Mouse (Mus musculus): ENCODE measurements at regions not wholly inside any gene's neighbourhood (a gene's known extent, or its start where the extent isn't known, plus 50 kb on each side); places are given as distances from the start of the nearest gene placed in this dataset.

- whole genome bisulfite sequencing: 90% methylated on average over 3 of the region's 3 CpGs
- H3K4me3 ChIP-seq: no peak overlapping the region
- H3K9ac ChIP-seq: no peak overlapping the region
- H3K4me2 ChIP-seq (replicated peaks): no peak overlapping the region
- no peaks in the 10 kb centered on the region for H3K36me3 ChIP-seq
- no peak for ATAC-seq (ENCODE audit: insufficient number of reproducible peaks, insufficient read depth, low FRiP score, low TSS enrichment)
- no peaks in the 10 kb centered on the region for H3K9me3 ChIP-seq
- H3K27me3 ChIP-seq: no peaks in the 10 kb centered on the region
- no peak overlapping the region for H3K27ac ChIP-seq
- no peaks in the 10 kb centered on the region for H3K4me1 ChIP-seq
These were observed 406.7 kb downstream of the Gm597 start for GRCm38 (mm10) chr1:28373351-28373750.

GRCm38 (mm10) chr1:28349411-28349973 lies 430.6 kb downstream of the Gm597 start:
- Histone ChIP-seq H3K4me3 (no peak overlapping the region), H3K9ac (no peak overlapping the region), H3K4me2 (replicated peaks) (no peak overlapping the region), H3K9me3 (no peaks in the 10 kb centered on the region), H3K27me3 (no peaks in the 10 kb centered on the region), H3K36me3 (no peaks in the 10 kb centered on the region), H3K27ac (no peak overlapping the region), H3K4me1 (no peaks in the 10 kb centered on the region)
- ATAC-seq (ENCODE audit: insufficient number of reproducible peaks, insufficient read depth, low FRiP score, low TSS enrichment): no peak
- 65% methylated on average over 2 of the region's 2 CpGs for WGBS

GRCm38 (mm10) chr1:28348572-28348971 lies 431.5 kb downstream of the Gm597 start:
- H3K9ac ChIP-seq: no peak overlapping the region
- ATAC-seq (ENCODE audit: insufficient number of reproducible peaks, insufficient read depth, low FRiP score, low TSS enrichment): no peak
- H3K27ac ChIP-seq: no peak overlapping the region
- H3K4me1 ChIP-seq: no peaks in the 10 kb centered on the region
- no peak overlapping the region for H3K4me2 ChIP-seq (replicated peaks)
- no peaks in the 10 kb centered on the region for H3K27me3 ChIP-seq
- WGBS: 46% methylated on average over 3 of the region's 3 CpGs
- no peaks in the 10 kb centered on the region for H3K9me3 ChIP-seq
- no peaks in the 10 kb centered on the region for H3K36me3 ChIP-seq
- H3K4me3 ChIP-seq: no peak overlapping the region

GRCm38 (mm10) chr1:28340054-28340453 lies 440.0 kb downstream of the Gm597 start:
- no peaks in the 10 kb centered on the region for H3K9me3 ChIP-seq
- WGBS: 68% methylated on average over 1 of the region's 1 CpGs
- ATAC-seq (ENCODE audit: insufficient number of reproducible peaks, insufficient read depth, low FRiP score, low TSS enrichment): no peak
- H3K4me2 ChIP-seq (replicated peaks): no peak overlapping the region
- no peak overlapping the region for H3K4me3 ChIP-seq
- H3K4me1 ChIP-seq: no peaks in the 10 kb centered on the region
- no peak overlapping the region for H3K9ac ChIP-seq
- H3K36me3 ChIP-seq: no peaks in the 10 kb centered on the region
- no peaks in the 10 kb centered on the region for H3K27me3 ChIP-seq
- H3K27ac ChIP-seq: no peak overlapping the region

GRCm38 (mm10) chr1:28334366-28334765 lies 445.7 kb downstream of the Gm597 start:
- Histone ChIP-seq H3K9ac (no peak overlapping the region), H3K4me2 (replicated peaks) (no peak overlapping the region), H3K27me3 (no peaks in the 10 kb centered on the region), H3K27ac (no peak overlapping the region), H3K4me1 (no peaks in the 10 kb centered on the region), H3K36me3 (no peaks in the 10 kb centered on the region), H3K4me3 (no peak overlapping the region), H3K9me3 (no peaks in the 10 kb centered on the region)
- no peak for ATAC-seq (ENCODE audit: insufficient number of reproducible peaks, insufficient read depth, low FRiP score, low TSS enrichment)
- 84% methylated on average over 3 of the region's 3 CpGs for WGBS

- H3K4me1 ChIP-seq: no peaks in the 10 kb centered on the region
- H3K9me3 ChIP-seq: no peaks in the 10 kb centered on the region
- no peak overlapping the region for H3K9ac ChIP-seq
- H3K27ac ChIP-seq: no peak overlapping the region
- H3K4me2 ChIP-seq (replicated peaks): no peak overlapping the region
- no peak overlapping the region for H3K4me3 ChIP-seq
- no peaks in the 10 kb centered on the region for H3K27me3 ChIP-seq
- H3K36me3 ChIP-seq: no peaks in the 10 kb centered on the region
- no peak for ATAC-seq (ENCODE audit: insufficient number of reproducible peaks, insufficient read depth, low FRiP score, low TSS enrichment)
These were observed 448.0 kb downstream of the Gm597 start for GRCm38 (mm10) chr1:28332031-28332430.

- Histone ChIP-seq H3K4me1 (no peaks in the 10 kb centered on the region), H3K27ac (no peak overlapping the region), H3K27me3 (no peaks in the 10 kb centered on the region), H3K4me3 (no peak overlapping the region), H3K36me3 (no peaks in the 10 kb centered on the region), H3K9me3 (no peaks in the 10 kb centered on the region), H3K9ac (no peak overlapping the region), H3K4me2 (replicated peaks) (no peak overlapping the region)
- WGBS: 65% methylated on average over 9 of the region's 9 CpGs
- no peak for ATAC-seq (ENCODE audit: insufficient number of reproducible peaks, insufficient read depth, low FRiP score, low TSS enrichment)
These were observed 451.1 kb downstream of the Gm597 start for GRCm38 (mm10) chr1:28328986-28329385.

GRCm38 (mm10) chr1:28328539-28328938 lies 451.5 kb downstream of the Gm597 start:
- no peak overlapping the region for H3K4me3 ChIP-seq
- no peak overlapping the region for H3K9ac ChIP-seq
- ATAC-seq (ENCODE audit: insufficient number of reproducible peaks, insufficient read depth, low FRiP score, low TSS enrichment): peak; percentile 82; the same call in 1 of the 2 replicates
- 45% methylated on average over 6 of the region's 6 CpGs for WGBS
- H3K36me3 ChIP-seq: no peaks in the 10 kb centered on the region
- H3K4me2 ChIP-seq (replicated peaks): no peak overlapping the region
- no peaks in the 10 kb centered on the region for H3K4me1 ChIP-seq
- no peaks in the 10 kb centered on the region for H3K27me3 ChIP-seq
- H3K27ac ChIP-seq: no peak overlapping the region
- H3K9me3 ChIP-seq: no peaks in the 10 kb centered on the region

GRCm38 (mm10) chr1:28324141-28324540 lies 455.9 kb downstream of the Gm597 start:
- H3K4me2 ChIP-seq (replicated peaks): no peak overlapping the region
- H3K36me3 ChIP-seq: no peaks in the 10 kb centered on the region
- no peak overlapping the region for H3K4me3 ChIP-seq
- no peaks in the 10 kb centered on the region for H3K9me3 ChIP-seq
- H3K4me1 ChIP-seq: no peaks in the 10 kb centered on the region
- ATAC-seq (ENCODE audit: insufficient number of reproducible peaks, insufficient read depth, low FRiP score, low TSS enrichment): no peak
- H3K27me3 ChIP-seq: no peaks in the 10 kb centered on the region
- no peak overlapping the region for H3K9ac ChIP-seq
- WGBS: 66% methylated on average over 3 of the region's 3 CpGs
- no peak overlapping the region for H3K27ac ChIP-seq

All from embryonic facial prominence, embryonic 12.5 days (tissue).